Mouse (Mus musculus): ENCODE results near the gene Fam49a.
A peak's percentile ranks its signal among the peaks of the same experiment; 100 is the strongest.
"Not testable (repeated sequence)": the region's sequence is repeated elsewhere in the genome, so short reads cannot be mapped to it uniquely, and the experiment has no call there.

Gene Fam49a

GRCm38 (mm10) chr12:12261987-12262971 is at the start of gene Fam49a:
Gene Fam49a (plus strand): TSS chr12:12262139.
- DNase-seq (ENCODE audit: low spot score): peak; percentile 64

- DNase-seq (ENCODE audit: low spot score): no peak
Observed at GRCm38 (mm10) chr12:12213536-12213935, 48.4 kb upstream of the Fam49a start.

GRCm38 (mm10) chr12:12218947-12219346 is 43.0 kb upstream of the Fam49a start:
- DNase-seq (ENCODE audit: low spot score): no peak

GRCm38 (mm10) chr12:12220755-12221496 is 41.0 kb upstream of the Fam49a start:
- DNase-seq (ENCODE audit: low spot score): no peak

GRCm38 (mm10) chr12:12222585-12223290 is 39.2 kb upstream of the Fam49a start:
- DNase-seq (ENCODE audit: low spot score): no peak

- no peak for DNase-seq (ENCODE audit: low spot score)
Observed at GRCm38 (mm10) chr12:12223336-12223735, 38.6 kb upstream of the Fam49a start.

GRCm38 (mm10) chr12:12225706-12226105 is 36.2 kb upstream of the Fam49a start:
- no peak for DNase-seq (ENCODE audit: low spot score)

GRCm38 (mm10) chr12:12227594-12227993 is 34.3 kb upstream of the Fam49a start:
- DNase-seq (ENCODE audit: low spot score): no peak

GRCm38 (mm10) chr12:12230031-12230557 is 31.8 kb upstream of the Fam49a start:
- DNase-seq (ENCODE audit: low spot score): no peak

GRCm38 (mm10) chr12:12232097-12232496 is 29.8 kb upstream of the Fam49a start:
- DNase-seq (ENCODE audit: low spot score): no peak

- no peak for DNase-seq (ENCODE audit: low spot score)
Observed at GRCm38 (mm10) chr12:12236978-12237377, 25.0 kb upstream of the Fam49a start.

- DNase-seq (ENCODE audit: low spot score): no peak
Observed at GRCm38 (mm10) chr12:12239502-12239901, 22.4 kb upstream of the Fam49a start.

- DNase-seq (ENCODE audit: low spot score): no peak
Observed at GRCm38 (mm10) chr12:12243148-12243547, 18.8 kb upstream of the Fam49a start.

- not testable (repeated sequence) for DNase-seq (ENCODE audit: low spot score)
Observed at GRCm38 (mm10) chr12:12247023-12247422, 14.9 kb upstream of the Fam49a start.

- DNase-seq (ENCODE audit: low spot score): no peak
Observed at GRCm38 (mm10) chr12:12249521-12249920, 12.4 kb upstream of the Fam49a start.

- DNase-seq (ENCODE audit: low spot score): no peak
Observed at GRCm38 (mm10) chr12:12253526-12253925, 8.4 kb upstream of the Fam49a start.

GRCm38 (mm10) chr12:12254139-12254538 is 7.8 kb upstream of the Fam49a start:
- no peak for DNase-seq (ENCODE audit: low spot score)

GRCm38 (mm10) chr12:12260979-12261960 is 669 bp upstream of the Fam49a start:
- no peak for DNase-seq (ENCODE audit: low spot score)

- no peak for DNase-seq (ENCODE audit: low spot score)
Observed at GRCm38 (mm10) chr12:12263371-12263791, 1.4 kb downstream of the Fam49a start.

- DNase-seq (ENCODE audit: low spot score): no peak
Observed at GRCm38 (mm10) chr12:12264151-12264550, 2.2 kb downstream of the Fam49a start.

- no peak for DNase-seq (ENCODE audit: low spot score)
Observed at GRCm38 (mm10) chr12:12266552-12266951, 4.6 kb downstream of the Fam49a start.

Data from ovary, postnatal 14 days (tissue).